Mouse (Mus musculus) brain, embryonic 14.5 days (tissue): ENCODE measurements around the gene Prkcq.
A peak's percentile ranks its signal among the peaks of the same experiment; 100 is the strongest.

Experiments used
- CTCF ChIP-seq: fragments of 200-500 bp; IDR thresholded peaks from 2 replicates; pipeline ENCODE4 v1.5.1; 2012; ENCODE audit warnings: inconsistent platforms, mild to moderate bottlenecking, moderate library complexity, borderline replicate concordance; ENCODE audit not compliant: insufficient read depth, insufficient read length; ENCODE audit errors: extremely low read depth
- POLR2A ChIP-seq: fragments of 200-500 bp; IDR thresholded peaks from 2 replicates; pipeline ENCODE4 v1.6.1; 2012; ENCODE audit warnings: mild to moderate bottlenecking, inconsistent platforms, borderline replicate concordance; ENCODE audit not compliant: poor library complexity, insufficient read depth, insufficient read length, severe bottlenecking; ENCODE audit errors: extremely low read depth

DNA sequence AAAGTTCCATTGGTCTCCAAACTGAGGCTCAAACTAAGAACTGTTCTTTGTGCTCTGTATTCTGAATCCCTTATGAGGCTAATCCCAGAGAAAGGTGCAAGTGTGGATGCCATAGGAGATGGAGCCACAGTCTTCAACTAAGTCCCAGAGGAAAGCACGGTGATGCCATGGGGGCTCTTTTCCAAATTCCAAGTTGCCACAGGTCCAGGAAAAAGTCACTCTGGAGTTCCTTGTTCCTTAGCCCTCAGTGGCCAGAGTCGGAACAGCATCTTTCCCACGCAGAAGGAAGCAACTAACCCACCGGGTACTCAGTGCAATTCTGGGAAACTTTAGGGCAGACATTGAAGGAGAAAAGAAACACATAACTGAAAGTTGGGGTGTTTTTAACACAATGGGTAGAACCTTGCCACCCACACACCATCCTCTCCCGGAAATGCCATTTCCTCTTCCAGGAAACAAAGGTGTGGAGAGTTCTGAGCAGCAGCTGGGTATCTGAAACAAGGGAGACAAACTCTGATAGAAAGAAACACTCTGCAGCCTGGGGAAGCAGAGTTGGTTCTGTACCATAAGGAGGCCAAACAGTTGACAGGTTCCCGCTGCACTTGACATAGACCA is 2.1 kb upstream of the Prkcq start:
- TF ChIP-seq POLR2A (no peak), CTCF (peak; percentile 10; the same call in 1 of the 2 replicates)
